Mouse (Mus musculus) midbrain, postnatal 0 days (tissue): ENCODE results near the gene Slfn8. TPM values are rescaled to one million over a fixed set of nuclear protein-coding genes. Genes with fewer than 3 reads are reported as not detected.
"Not testable (repeated sequence)": the region's sequence is repeated elsewhere in the genome, so short reads cannot be mapped to it uniquely, and the experiment has no call there.

Experiments
- ATAC-seq: fragments of 200-750 bp; cut with Nextera tagmentation; 2 replicates; pipeline ENCODE4 v1.8.0; 2017; ENCODE audit warnings: moderate number of reproducible peaks, mild to moderate bottlenecking, moderate TSS enrichment, moderate library complexity; ENCODE audit not compliant: low FRiP score
- DNase-seq: peaks from one replicate; pipeline ENCODE4 v3.0.0-alpha.2; 2015; ENCODE audit warnings: low spot score
- H3K27ac ChIP-seq: fragments of 300-500 bp; sonication (generic); 2 replicates; pipeline ENCODE4 v1.5.1; 2014; ENCODE audit warnings: low read depth, mild to moderate bottlenecking, low read length, mixed read lengths
- H3K27me3 ChIP-seq: fragments of 300-500 bp; sonication (generic); 2 replicates; pipeline ENCODE4 v1.6.1; 2014; ENCODE audit warnings: low read length, control low read depth, mixed read lengths; ENCODE audit not compliant: insufficient read depth
- H3K36me3 ChIP-seq: fragments of 300-500 bp; sonication (generic); 2 replicates; pipeline ENCODE4 v1.6.1; 2014; ENCODE audit warnings: low read length, control low read depth, mixed read lengths; ENCODE audit not compliant: insufficient read depth
- H3K4me1 ChIP-seq: fragments of 300-500 bp; sonication (generic); 2 replicates; pipeline ENCODE4 v1.6.1; 2014; ENCODE audit warnings: mild to moderate bottlenecking, control low read depth, antibody characterized with exemption, low read length, mixed read lengths; ENCODE audit not compliant: insufficient read depth
- H3K4me2 ChIP-seq: fragments of 300-500 bp; sonication (generic); 2 replicates; pipeline ENCODE4 v1.6.1; 2014; ENCODE audit warnings: low read depth, mild to moderate bottlenecking, low read length, mixed read lengths; ENCODE audit not compliant: poor library complexity, severe bottlenecking
- H3K4me3 ChIP-seq: fragments of 300-500 bp; sonication (generic); 2 replicates; pipeline ENCODE4 v1.5.1; 2014; ENCODE audit warnings: low read depth, mild to moderate bottlenecking, low read length, moderate library complexity
- H3K9ac ChIP-seq: fragments of 300-500 bp; sonication (generic); replicated peaks from 2 replicates; pipeline ENCODE4 v1.6.1; 2014; ENCODE audit warnings: mild to moderate bottlenecking, low read length, moderate library complexity, mixed read lengths; ENCODE audit not compliant: poor library complexity, severe bottlenecking
- H3K9me3 ChIP-seq: fragments of 300-500 bp; sonication (generic); 2 replicates; pipeline ENCODE4 v1.6.1; 2016; ENCODE audit warnings: low read length, control low read depth
- CTCF ChIP-seq: IDR thresholded peaks from 2 replicates; pipeline ENCODE4 v1.5.1; 2016; ENCODE audit warnings: antibody characterized with exemption, mild to moderate bottlenecking
- WGBS: fragments of 180-500 bp; shearing (Covaris S2); extraction: QIAGEN DNeasy Blood & Tissue Kit; methylation state at CpG from one replicate; pipeline ENCODE4 v1.1.7; 2014; 5-methylcytosine and 5-hydroxymethylcytosine counted together
- polyA plus RNA-seq: library from polyadenylated mRNA; unstranded; fragments of >200 nt; fragmentation: Nextera tagmentation; extraction: Ambion mirVana; gene quantifications from 2 replicates; pipeline ENCODE4 v1.2.1, GENCODE M21; 2015
- total RNA-seq: library from RNA; depleted of rRNA; stranded (reverse); fragments of >200 nt; gene quantifications from 2 replicates; pipeline ENCODE4 v1.2.3, GENCODE M21; 2014

The Slfn8 gene
- total and polyA plus RNA-seq, 2 experiments from 2014 or later: 0.15 to 0.16 TPM

DNA sequence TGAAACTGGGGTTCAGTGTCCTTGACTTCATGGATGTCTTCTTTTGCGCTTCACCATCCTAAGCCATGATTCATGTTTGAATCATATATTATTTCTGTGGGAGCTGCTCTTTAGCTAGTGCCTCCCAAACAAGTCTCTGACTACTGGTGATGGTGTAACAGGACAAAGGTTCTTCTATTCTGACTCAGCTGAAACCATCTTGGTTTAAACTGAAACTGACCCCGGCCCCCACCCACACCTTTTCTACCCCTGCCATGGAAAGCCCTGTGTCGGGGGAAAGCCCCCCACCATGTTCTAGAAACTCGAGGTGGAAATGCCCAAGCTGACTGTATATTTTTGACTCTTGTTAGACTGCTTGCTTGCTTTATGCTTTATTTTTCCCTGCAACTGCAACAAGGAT lies 23.3 kb upstream of the Slfn8 start:
- H3K27ac ChIP-seq: no peak overlapping the region
- H3K4me3 ChIP-seq: no peak overlapping the region
- H3K4me1 ChIP-seq: no peaks in the 10 kb centered on the region
- ATAC-seq (no peak), DNase-seq (no peak)
- H3K36me3 ChIP-seq: no peaks in the 10 kb centered on the region
- WGBS: 85% methylated on average over 4 of the region's 4 CpGs
- no peaks in the 10 kb centered on the region for H3K9me3 ChIP-seq
- no peak overlapping the region for H3K4me2 ChIP-seq
- H3K9ac ChIP-seq: no peak overlapping the region
- TF ChIP-seq CTCF: no peak
- H3K27me3 ChIP-seq: no peaks in the 10 kb centered on the region

- Histone ChIP-seq H3K9ac (no peak overlapping the region), H3K36me3 (no peaks in the 10 kb centered on the region), H3K4me3 (no peak overlapping the region), H3K27me3 (no peaks in the 10 kb centered on the region), H3K9me3 (no peaks in the 10 kb centered on the region), H3K4me2 (no peak overlapping the region), H3K27ac (no peak overlapping the region), H3K4me1 (no peaks in the 10 kb centered on the region)
- ATAC-seq (no peak), DNase-seq (no peak)
- no peak for TF ChIP-seq CTCF
Measured at GRCm38 (mm10) chr11:83041000-83041399, 20.4 kb upstream of the Slfn8 start.

DNA sequence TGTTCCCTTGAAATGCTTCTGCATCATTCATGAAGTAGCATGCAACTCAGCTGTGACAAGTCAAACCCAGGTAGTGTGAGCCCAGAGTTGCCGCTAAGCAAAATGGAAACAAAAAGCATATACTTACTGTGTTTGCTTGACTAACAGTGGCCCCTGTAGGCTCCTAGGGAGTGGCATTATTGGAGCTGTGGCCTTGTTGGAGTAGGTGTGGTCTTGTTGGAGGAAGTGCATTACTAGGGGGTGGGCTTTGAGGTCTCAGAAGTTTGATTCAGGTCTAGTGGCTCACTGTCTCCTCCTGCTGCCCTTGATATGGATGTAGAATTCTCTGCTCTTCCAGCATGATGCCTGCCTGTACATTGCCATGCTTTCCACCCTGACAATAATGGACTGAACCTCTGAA lies 19.7 kb upstream of the Slfn8 start:
- ATAC-seq: no peak
- Histone ChIP-seq H3K4me3 (no peak overlapping the region), H3K27me3 (no peaks in the 10 kb centered on the region), H3K36me3 (no peaks in the 10 kb centered on the region), H3K27ac (no peak overlapping the region), H3K4me1 (no peaks in the 10 kb centered on the region), H3K4me2 (no peak overlapping the region; the same call in 1 of the 2 replicates), H3K9ac (no peak overlapping the region), H3K9me3 (no peaks in the 10 kb centered on the region)
- 30% methylated on average over 1 of the region's 1 CpGs for WGBS
- no peak for TF ChIP-seq CTCF
- DNase-seq: no peak

DNA sequence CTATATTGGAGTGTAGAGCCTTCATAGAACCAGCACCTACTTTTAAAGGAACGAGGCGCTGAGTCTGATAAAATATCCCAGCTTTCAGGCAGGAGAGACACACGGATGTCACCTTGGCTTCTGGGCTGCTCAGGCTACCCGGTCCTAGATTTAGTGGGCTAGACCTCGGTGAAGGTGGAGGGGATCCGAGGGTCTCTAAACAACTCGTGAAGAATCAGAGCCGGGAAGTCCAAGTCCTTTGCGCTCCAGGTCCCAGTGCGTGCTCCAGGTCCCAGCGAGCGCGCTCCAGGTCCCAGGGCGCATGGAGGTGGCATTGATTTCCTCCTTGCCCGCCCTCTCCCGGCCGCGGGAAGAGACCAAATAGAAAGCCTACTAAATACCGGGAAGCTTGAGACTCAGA lies 19.2 kb upstream of the Slfn8 start:
- no peak for TF ChIP-seq CTCF
- Histone ChIP-seq H3K36me3 (no peaks in the 10 kb centered on the region), H3K4me3 (no peak overlapping the region), H3K4me2 (peak overlapping the region; percentile 15; the same call in 1 of the 2 replicates), H3K4me1 (no peaks in the 10 kb centered on the region), H3K9me3 (no peaks in the 10 kb centered on the region), H3K9ac (no peak overlapping the region), H3K27ac (no peak overlapping the region), H3K27me3 (no peaks in the 10 kb centered on the region)
- ATAC-seq (no peak), DNase-seq (no peak)
- WGBS: 12% methylated on average over 19 of the region's 19 CpGs

DNA sequence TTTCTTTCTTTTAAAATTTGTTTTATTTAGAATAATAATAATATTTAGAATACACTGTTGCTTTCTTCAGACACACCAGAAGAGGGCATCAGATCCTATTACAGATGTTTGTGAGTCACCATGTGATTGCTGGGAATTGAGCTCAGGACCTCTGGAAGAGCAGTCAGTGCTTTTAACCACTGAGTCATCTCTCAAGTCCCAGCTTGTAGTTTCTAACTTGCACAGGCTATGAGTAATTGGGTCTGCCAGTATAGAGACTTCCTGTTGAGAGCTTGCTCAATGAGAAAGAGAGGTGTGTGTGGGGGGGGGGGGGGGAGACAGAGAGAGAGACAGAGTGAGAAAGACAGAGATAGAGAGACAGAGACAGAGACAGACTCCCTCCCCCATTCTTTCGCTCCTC lies 18.5 kb upstream of the Slfn8 start:
- WGBS: 57% methylated on average over 1 of the region's 1 CpGs

GRCm38 (mm10) chr11:83038686-83039085 lies 18.1 kb upstream of the Slfn8 start:
- WGBS: 83% methylated on average over 3 of the region's 3 CpGs
- H3K36me3 ChIP-seq, H3K4me3 ChIP-seq, H3K27me3 ChIP-seq, H3K9ac ChIP-seq, ATAC-seq, H3K4me1 ChIP-seq, H3K9me3 ChIP-seq, H3K4me2 ChIP-seq, DNase-seq, H3K27ac ChIP-seq: not testable (repeated sequence)

More for the DNA sequence above, 18.5 kb upstream of the Slfn8 start:
- no peaks in the 10 kb centered on the region for H3K4me1 ChIP-seq
- no peak overlapping the region for H3K4me3 ChIP-seq
- DNase-seq: no peak
- H3K4me2 ChIP-seq: no peak overlapping the region
- H3K27ac ChIP-seq: no peak overlapping the region
- ATAC-seq: no peak
- no peak for TF ChIP-seq CTCF
- no peaks in the 10 kb centered on the region for H3K9me3 ChIP-seq
- no peaks in the 10 kb centered on the region for H3K27me3 ChIP-seq
- no peak overlapping the region for H3K9ac ChIP-seq
- H3K36me3 ChIP-seq: no peaks in the 10 kb centered on the region

- not testable (repeated sequence) for H3K9ac ChIP-seq, H3K9me3 ChIP-seq, DNase-seq, H3K27ac ChIP-seq, H3K27me3 ChIP-seq, H3K4me1 ChIP-seq, H3K36me3 ChIP-seq, ATAC-seq, H3K4me2 ChIP-seq, H3K4me3 ChIP-seq
- 75% methylated on average over 18 of the region's 18 CpGs for WGBS
Measured at GRCm38 (mm10) chr11:83019561-83020519, 770 bp downstream of the Slfn8 start.
